In the genomic region with DNA sequence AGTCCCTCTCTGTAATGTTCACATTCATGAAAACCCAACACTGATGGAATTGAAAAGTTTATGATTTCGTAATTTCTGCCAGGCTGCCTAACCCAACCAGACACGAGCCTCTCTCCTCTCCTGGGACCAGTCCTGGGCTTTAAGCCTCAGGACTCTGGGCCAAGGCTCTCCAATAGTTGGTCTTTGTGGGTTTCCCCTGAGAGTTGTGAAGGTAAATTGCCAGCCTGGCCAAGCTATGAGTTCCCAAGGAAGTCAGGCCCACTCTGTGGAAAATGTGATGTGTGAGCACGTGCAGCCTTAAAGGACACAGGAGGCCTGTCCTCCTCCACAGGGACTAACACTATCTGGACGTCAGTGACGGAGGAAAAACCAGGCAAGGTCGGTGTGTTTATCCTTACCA, we compare ENCODE assay signal across 26 mouse cellular contexts.
DNase-seq lines count a peak whose midpoint lies in the region; ATAC-seq and TF ChIP-seq lines count a peak whose summit lies in the region.
"Had no signal": no experiment of that assay in that cellular context is flagged by ENCODE, and none has a peak within 500 bp of the region (broad histone marks: within the 10 kb centered on the region; RNA-seq: fewer than 3 reads in every experiment).

No protein-coding gene starts in this region.

- peak; percentile 90 for DNase-seq in heart, adult 11 months
- no peak for DNase-seq in heart, adult 9 months (ENCODE audit: low spot score in 2 of 2)
- DNase-seq in CH12.LX (ENCODE audit: extremely low read depth) = no peak
- DNase-seq in adipocyte (ENCODE audit: low spot score) = peak; percentile 72
- no peak for DNase-seq in left cerebral cortex, postnatal 36 days (ENCODE audit: low spot score in 2 of 2)
- no peak for DNase-seq in gastrocnemius, postnatal 36 days
- DNase-seq in cerebellum, postnatal 4 days (ENCODE audit: low spot score in 2 of 2) = no peak
- DNase-seq: cerebellum, adult 18-20 months; cerebellum, postnatal 14 days; gastrocnemius, adult 2 months; heart, postnatal 36 days; kidney, postnatal 14 days; layer of hippocampus, adult 9-11 months; liver, embryonic 13.5 days; lung, adult 2 months; lung, postnatal 10 days had no signal

- intact Hi-C loops in left cerebral cortex, postnatal 36 days (cut with DNase I) = no loop called here
- intact Hi-C loops in gastrocnemius, postnatal 36 days (cut with DNase I) = no loop called here

- no peaks in the 10 kb centered on the region for H3K79me2 ChIP-seq in CH12.LX (replicated peaks; ENCODE audit: control insufficient read depth, extremely low read depth, insufficient read depth, poor library complexity, severe bottlenecking)

- no peak overlapping the region for H3K9ac ChIP-seq in CH12.LX (ENCODE audit: insufficient read depth, low read depth)
- no peak overlapping the region for H3K9ac ChIP-seq in limb, embryonic 15.5 days
- H3K9ac ChIP-seq: embryonic facial prominence, embryonic 15.5 days; hindbrain, embryonic 13.5 days; limb, embryonic 12.5 days; liver, embryonic 13.5 days; midbrain, embryonic 13.5 days; stomach, embryonic 15.5 days had no signal

- no peak for TF ChIP-seq CTCF in CH12.LX (conservative IDR thresholded peaks at IDR 0.05 in 1 of 2, IDR thresholded peaks at IDR 0.05 in 1 of 2; ENCODE audit: low read depth in 2 of 2, low read length in 2 of 2)

- 49% methylated on average over 6 of the region's 6 CpGs for WGBS in limb, embryonic 15.5 days

- H3K4me3 ChIP-seq in CH12.LX (replicated peaks in 1 of 3; ENCODE audit: low read depth in 2 of 3, low read length in 2 of 3, poor library complexity in 1 of 3) = no peak overlapping the region
- H3K4me3 ChIP-seq in limb, embryonic 15.5 days = no peak overlapping the region
- H3K4me3 ChIP-seq: embryonic facial prominence, embryonic 10.5 days; embryonic facial prominence, embryonic 15.5 days; gastrocnemius, adult 2 months; hindbrain, embryonic 13.5 days; limb, embryonic 12.5 days; liver, embryonic 13.5 days; midbrain, embryonic 13.5 days; stomach, embryonic 15.5 days had no signal

- H3K36me3 ChIP-seq in CH12.LX (replicated peaks in 1 of 2; ENCODE audit: control insufficient read depth in 1 of 2, insufficient read depth in 1 of 2, low read length in 1 of 2) = no peaks in the 10 kb centered on the region
- H3K36me3 ChIP-seq in limb, embryonic 15.5 days = no peaks in the 10 kb centered on the region
- H3K36me3 ChIP-seq: embryonic facial prominence, embryonic 10.5 days; embryonic facial prominence, embryonic 15.5 days; hindbrain, embryonic 13.5 days; limb, embryonic 12.5 days; liver, embryonic 13.5 days; midbrain, embryonic 13.5 days; stomach, embryonic 15.5 days had no signal

- no peak for TF ChIP-seq RAD21 in CH12.LX (IDR thresholded peaks at IDR 0.05; ENCODE audit: low read depth, low read length)

- ATAC-seq in limb, embryonic 15.5 days (ENCODE audit: insufficient number of reproducible peaks, low FRiP score, low TSS enrichment, low read depth) = no peak
- ATAC-seq: forebrain, embryonic 14.5 days; intestine, embryonic 16.5 days; midbrain, embryonic 13.5 days had no signal

- in situ Hi-C loops in CH12.LX (cut with MboI; ENCODE audit: low pct_ligation_motif_present, low pct_unique_long_range_greater_than_20kb, low sequenced_read_pairs) = no loop called here

- TF ChIP-seq EP300 in CH12.LX (IDR thresholded peaks at IDR 0.05; ENCODE audit: low read length) = no peak

- no peaks in the 10 kb centered on the region for H3K27me3 ChIP-seq in CH12.LX (replicated peaks)
- H3K27me3 ChIP-seq in limb, embryonic 15.5 days = no peaks in the 10 kb centered on the region
- H3K27me3 ChIP-seq: embryonic facial prominence, embryonic 15.5 days; hindbrain, embryonic 13.5 days; liver, embryonic 13.5 days; midbrain, embryonic 13.5 days; stomach, embryonic 15.5 days had no signal

- no peak overlapping the region for H3K4me2 ChIP-seq in CH12.LX (ENCODE audit: insufficient read depth, low read depth, poor library complexity, severe bottlenecking)
- H3K4me2 ChIP-seq in limb, embryonic 15.5 days = no peak overlapping the region
- H3K4me2 ChIP-seq: embryonic facial prominence, embryonic 15.5 days; hindbrain, embryonic 13.5 days; limb, embryonic 12.5 days; liver, embryonic 13.5 days; midbrain, embryonic 13.5 days; stomach, embryonic 15.5 days had no signal

- dilution Hi-C loops in CH12.LX (cut with MboI; ENCODE audit: extremely low pct_ligation_motif_present, extremely low pct_unique_long_range_greater_than_20kb, low sequenced_read_pairs) = no loop called here

- H3K4me1 ChIP-seq in CH12.LX (ENCODE audit: control insufficient read depth in 1 of 2, insufficient read depth in 2 of 2) = peaks cover 11 to 40% of the 10 kb centered on the region in 2 experiments
- H3K4me1 ChIP-seq in limb, embryonic 15.5 days = peaks cover 10% of the 10 kb centered on the region; the same call in 1 of the 2 replicates
- H3K4me1 ChIP-seq: embryonic facial prominence, embryonic 10.5 days; embryonic facial prominence, embryonic 15.5 days; hindbrain, embryonic 13.5 days; liver, embryonic 13.5 days; midbrain, embryonic 13.5 days; stomach, embryonic 15.5 days had no signal

- no peak overlapping the region for H3K27ac ChIP-seq in CH12.LX (ENCODE audit: insufficient read depth, low read depth)
- H3K27ac ChIP-seq in limb, embryonic 15.5 days = 0 out of 2 replicates have a peak overlapping the region, but pooled peaks have one; percentile 8
- H3K27ac ChIP-seq: embryonic facial prominence, embryonic 10.5 days; embryonic facial prominence, embryonic 15.5 days; gastrocnemius, adult 2 months; hindbrain, embryonic 13.5 days; limb, embryonic 12.5 days; liver, embryonic 13.5 days; macrophage; midbrain, embryonic 13.5 days; stomach, embryonic 15.5 days had no signal

- no peaks in the 10 kb centered on the region for H3K9me3 ChIP-seq in CH12.LX (replicated peaks; ENCODE audit: low read length)
- H3K9me3 ChIP-seq in limb, embryonic 15.5 days = no peaks in the 10 kb centered on the region
- H3K9me3 ChIP-seq: embryonic facial prominence, embryonic 10.5 days; embryonic facial prominence, embryonic 15.5 days; hindbrain, embryonic 13.5 days; limb, embryonic 12.5 days; liver, embryonic 13.5 days; midbrain, embryonic 13.5 days; stomach, embryonic 15.5 days had no signal

- TF ChIP-seq POLR2A in CH12.LX (IDR thresholded peaks at IDR 0.05; ENCODE audit: low read depth, low read length) = no peak

TF ChIP-seq in CH12.LX, 34 proteins besides CTCF, POLR2A, EP300 and RAD21:
- TF ChIP-seq BHLHE40 (IDR thresholded peaks at IDR 0.05; ENCODE audit: low read depth, low read length) (peak; percentile 71), ETS1 (conservative IDR thresholded peaks at IDR 0.05; ENCODE audit: low read depth, low read length) (peak; percentile 28; the same call in 1 of the 2 replicates), MAZ (IDR thresholded peaks at IDR 0.05; ENCODE audit: low read depth, low read length) (no peak)
TF ChIP-seq in CH12.LX: peak in this region for 2.

Comparison
In these comparisons a context has a peak if more than half of its experiments do, and no peak if none do; other contexts are left out.
1. DNase-seq: peak in heart, adult 11 months (single experiment) and adipocyte (single experiment); none in heart, adult 9 months (0 of 2), CH12.LX (single experiment), left cerebral cortex, postnatal 36 days (0 of 2), gastrocnemius, postnatal 36 days (0 of 2) and cerebellum, postnatal 4 days (0 of 2).